Mouse (Mus musculus) stomach, embryonic 15.5 days (tissue): ENCODE data around the gene Tmem219. TPM values are rescaled to one million over a fixed set of nuclear protein-coding genes. Genes with fewer than 3 reads are reported as not detected.

Source experiments
- ATAC-seq: fragments of 200-750 bp; cut with Nextera tagmentation; 2 replicates; pipeline ENCODE4 v1.8.0; 2017; ENCODE audit warnings: low read depth, moderate number of reproducible peaks, moderate TSS enrichment; ENCODE audit not compliant: insufficient read depth, low FRiP score
- H3K27ac ChIP-seq: fragments of 300-500 bp; sonication (generic); 2 replicates; pipeline ENCODE4 v1.5.1; 2015; ENCODE audit warnings: mild to moderate bottlenecking, inconsistent platforms
- H3K27me3 ChIP-seq: fragments of 300-500 bp; sonication (generic); replicated peaks from 2 replicates; pipeline ENCODE4 v1.6.1; 2015; ENCODE audit warnings: inconsistent platforms
- H3K36me3 ChIP-seq: fragments of 300-500 bp; sonication (generic); 2 replicates; pipeline ENCODE4 v1.6.1; 2015; ENCODE audit warnings: inconsistent platforms
- H3K4me1 ChIP-seq: fragments of 300-500 bp; sonication (generic); 2 replicates; pipeline ENCODE4 v1.6.1; 2015; ENCODE audit warnings: inconsistent platforms
- H3K4me2 ChIP-seq: fragments of 300-500 bp; sonication (generic); 2 replicates; pipeline ENCODE4 v1.6.1; 2015; ENCODE audit warnings: mild to moderate bottlenecking, inconsistent platforms
- H3K4me3 ChIP-seq: fragments of 300-500 bp; sonication (generic); replicated peaks from 2 replicates; pipeline ENCODE4 v1.5.1; 2015; ENCODE audit warnings: inconsistent platforms
- H3K9ac ChIP-seq: fragments of 300-500 bp; sonication (generic); 2 replicates; pipeline ENCODE4 v1.6.1; 2015; ENCODE audit warnings: inconsistent platforms
- H3K9me3 ChIP-seq: fragments of 300-500 bp; sonication (generic); 2 replicates; pipeline ENCODE4 v1.6.1; 2016; ENCODE audit warnings: inconsistent platforms
- WGBS: fragments of 180-500 bp; shearing (Covaris S2); methylation state at CpG from one replicate; pipeline ENCODE4 v1.1.7; 2015; 5-methylcytosine and 5-hydroxymethylcytosine counted together
- polyA plus RNA-seq: library from polyadenylated mRNA; unstranded; fragments of >200 nt; fragmentation: Nextera tagmentation; extraction: Ambion mirVana; gene quantifications from 2 replicates; pipeline ENCODE4 v1.2.1, GENCODE M21; 2015

Gene Tmem219
- polyA plus RNA-seq, 1 experiment from 2014 or later, result 32.0 TPM

DNA sequence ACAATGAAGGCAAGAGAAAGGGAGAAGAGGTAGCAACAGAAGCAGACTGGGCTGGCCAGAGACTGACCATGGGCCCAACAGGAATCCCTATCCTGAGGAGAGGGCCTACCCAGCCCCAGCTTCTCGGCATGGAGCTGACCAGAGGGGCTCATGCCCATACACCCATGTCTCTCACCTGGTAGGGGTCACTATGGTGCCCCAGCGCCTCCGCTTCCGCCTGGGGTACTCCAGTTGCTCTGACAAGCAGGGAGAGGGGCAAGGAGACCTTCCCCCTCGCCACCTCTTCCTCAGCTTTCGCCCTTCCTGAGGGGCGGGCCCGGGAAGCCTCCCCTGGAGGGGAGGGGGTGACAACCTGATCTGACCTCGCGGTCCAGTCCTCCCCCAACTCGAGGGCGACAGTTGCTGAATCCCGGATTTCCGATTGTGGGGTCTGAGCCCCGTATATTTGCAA lies 39.0 kb downstream of the Tmem219 start:
- H3K4me3 ChIP-seq, result peak overlapping the region; percentile 80
- peak overlapping the region; percentile 92 for H3K4me2 ChIP-seq
- H3K9me3 ChIP-seq, result no peaks in the 10 kb centered on the region
- H3K9ac ChIP-seq, result peak overlapping the region; percentile 84
- peak overlapping the region; percentile 94 for H3K27ac ChIP-seq
- H3K4me1 ChIP-seq, result peaks cover 17% of the 10 kb centered on the region
- WGBS, result 1% methylated on average over 15 of the region's 15 CpGs
- H3K36me3 ChIP-seq, result peaks cover 19% of the 10 kb centered on the region
- no peaks in the 10 kb centered on the region for H3K27me3 ChIP-seq
- ATAC-seq, result no peak

DNA sequence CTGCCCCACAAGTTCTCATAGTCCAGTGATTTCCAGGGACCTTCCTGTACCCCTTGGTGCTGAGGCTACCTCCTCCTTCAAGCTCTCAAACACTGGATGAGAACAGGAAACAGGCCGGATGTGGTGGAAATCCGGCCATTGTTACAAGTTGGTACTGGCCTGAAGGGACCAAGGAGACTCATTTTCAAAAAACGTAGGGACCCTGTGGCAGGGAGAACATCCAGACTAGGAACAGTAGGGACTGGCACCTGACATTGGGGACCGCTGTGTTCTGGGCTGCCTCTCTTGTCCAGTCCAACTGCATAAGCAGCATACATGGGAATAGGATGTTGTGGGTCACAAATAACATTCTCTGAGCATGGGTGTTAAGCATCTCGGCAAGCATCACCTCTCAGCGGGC lies 41.7 kb downstream of the Tmem219 start:
- Histone ChIP-seq H3K36me3 (peaks cover 42% of the 10 kb centered on the region), H3K4me2 (no peak overlapping the region), H3K27me3 (no peaks in the 10 kb centered on the region), H3K9me3 (no peaks in the 10 kb centered on the region), H3K4me3 (no peak overlapping the region), H3K9ac (no peak overlapping the region), H3K27ac (no peak overlapping the region), H3K4me1 (peaks cover 17% of the 10 kb centered on the region)
- no peak for ATAC-seq
- WGBS, result 77% methylated on average over 6 of the region's 6 CpGs

DNA sequence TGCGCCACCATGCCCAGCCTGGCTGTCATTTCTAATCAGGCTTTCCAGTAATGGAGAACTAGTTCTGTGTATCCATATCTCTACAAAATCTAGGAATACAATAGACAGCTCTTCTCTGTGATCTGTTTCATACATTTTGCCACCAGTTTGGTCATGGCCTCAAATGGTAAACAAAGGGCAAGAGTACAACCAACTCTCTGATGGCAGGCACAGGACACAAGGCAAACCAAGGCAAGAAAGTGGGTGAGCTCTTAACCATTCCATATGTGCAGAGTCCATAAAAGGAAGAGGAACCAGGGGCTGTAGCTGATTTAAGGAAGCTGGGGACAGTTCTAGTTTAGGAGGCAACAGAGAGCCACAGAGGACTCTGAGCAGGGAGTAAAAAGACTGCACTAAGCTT lies 45.5 kb downstream of the Tmem219 start:
- H3K4me1 ChIP-seq, result peaks cover 10% of the 10 kb centered on the region; the same call in 1 of the 2 replicates
- H3K9me3 ChIP-seq, result no peaks in the 10 kb centered on the region
- H3K4me2 ChIP-seq, result no peak overlapping the region
- peaks cover 76% of the 10 kb centered on the region for H3K36me3 ChIP-seq
- 95% methylated on average over 1 of the region's 1 CpGs for WGBS
- ATAC-seq, result no peak
- no peaks in the 10 kb centered on the region for H3K27me3 ChIP-seq
- no peak overlapping the region for H3K4me3 ChIP-seq
- no peak overlapping the region for H3K9ac ChIP-seq
- H3K27ac ChIP-seq, result peak overlapping the region; percentile 3; the same call in 1 of the 2 replicates

DNA sequence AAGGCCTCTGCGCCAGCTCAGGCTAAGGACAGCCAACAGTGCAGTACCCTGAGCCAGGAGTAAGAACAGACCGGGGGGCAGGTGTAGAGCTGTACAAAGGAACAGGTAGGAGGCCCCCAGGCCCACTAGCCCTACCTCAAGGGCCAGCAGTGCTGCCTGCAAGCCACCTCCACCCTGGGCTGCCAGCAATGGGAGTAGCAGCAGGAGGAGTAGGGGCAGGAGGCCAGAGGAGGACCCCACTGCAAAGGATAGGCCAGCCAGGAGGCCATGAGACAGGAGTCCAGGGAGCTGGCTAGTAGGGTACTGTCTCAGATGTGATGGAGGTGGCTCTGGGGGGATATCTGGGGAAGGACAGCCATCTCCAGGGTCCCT lies 52.2 kb downstream of the Tmem219 start:
- no peak overlapping the region for H3K4me2 ChIP-seq
- H3K36me3 ChIP-seq, result peaks cover 80% of the 10 kb centered on the region
- no peak overlapping the region for H3K4me3 ChIP-seq
- H3K27me3 ChIP-seq, result no peaks in the 10 kb centered on the region
- 94% methylated on average over 2 of the region's 2 CpGs for WGBS
- ATAC-seq, result no peak
- no peaks in the 10 kb centered on the region for H3K9me3 ChIP-seq
- H3K9ac ChIP-seq, result no peak overlapping the region
- no peaks in the 10 kb centered on the region for H3K4me1 ChIP-seq
- no peak overlapping the region for H3K27ac ChIP-seq

DNA sequence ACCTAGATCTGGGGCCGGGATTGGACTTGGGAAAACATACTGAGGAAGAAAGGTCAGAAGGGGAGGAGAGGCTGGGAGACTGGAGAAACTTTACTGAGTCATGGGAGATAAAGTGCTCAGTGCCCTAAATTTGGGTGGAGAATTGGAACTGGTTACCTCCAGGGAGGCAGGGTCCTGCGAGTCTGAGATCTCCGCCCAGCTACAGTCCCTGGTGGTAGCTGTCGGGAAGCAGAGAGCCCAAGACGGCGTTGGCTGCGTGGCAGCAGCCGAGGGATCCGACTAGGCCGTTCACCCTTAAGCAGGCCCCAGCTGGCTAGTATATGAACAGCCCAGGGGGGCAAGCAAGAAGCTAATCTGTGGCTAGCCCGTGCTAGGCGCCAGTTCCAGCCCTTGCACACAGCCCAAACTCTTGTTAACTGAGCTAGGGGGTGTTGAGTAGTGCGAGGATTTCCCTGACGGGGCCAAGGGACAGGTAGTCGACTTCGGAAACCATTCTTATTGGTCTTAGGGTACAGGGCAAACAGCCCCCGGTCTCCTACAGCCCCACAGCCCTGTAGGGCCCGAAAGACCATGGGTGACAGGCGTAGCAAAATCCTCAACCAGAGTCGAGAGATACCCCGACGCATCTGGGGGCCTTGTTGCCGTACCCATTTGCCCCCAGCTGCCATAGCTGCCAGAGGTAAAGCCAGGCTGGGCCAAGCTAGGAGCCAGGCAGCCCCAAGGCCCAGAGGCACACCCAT lies 52.8 kb downstream of the Tmem219 start:
- WGBS, result 89% methylated on average over 23 of the region's 23 CpGs
- peaks cover 78% of the 10 kb centered on the region for H3K36me3 ChIP-seq

DNA sequence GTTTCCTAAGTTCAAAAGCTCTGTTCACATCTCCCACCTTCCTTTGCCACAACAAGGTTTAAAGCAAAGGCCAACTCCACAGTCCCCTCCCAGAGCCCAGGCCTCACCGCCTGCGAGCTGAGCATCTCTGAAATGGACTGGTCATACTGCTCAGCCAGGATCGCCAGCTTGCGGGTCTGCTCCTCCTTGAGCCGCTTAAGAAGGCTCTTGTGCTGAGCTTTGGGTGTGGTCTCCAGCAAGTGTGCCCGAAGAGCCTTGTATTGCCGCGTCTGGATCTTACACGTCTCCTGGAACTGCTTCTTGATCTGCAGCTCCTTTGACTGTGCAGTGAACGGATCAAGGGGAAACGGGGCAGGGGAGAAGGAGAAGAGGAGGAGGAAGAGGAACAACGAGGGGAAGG lies 54.7 kb downstream of the Tmem219 start:
- Histone ChIP-seq H3K4me1 (peaks cover 14% of the 10 kb centered on the region), H3K4me3 (no peak overlapping the region), H3K27ac (no peak overlapping the region), H3K9me3 (no peaks in the 10 kb centered on the region), H3K9ac (no peak overlapping the region), H3K36me3 (peaks cover 75% of the 10 kb centered on the region), H3K27me3 (no peaks in the 10 kb centered on the region), H3K4me2 (no peak overlapping the region)
- 84% methylated on average over 12 of the region's 12 CpGs for WGBS
- ATAC-seq, result no peak

More for the DNA sequence above, 52.8 kb downstream of the Tmem219 start:
- Histone ChIP-seq H3K27me3 (no peaks in the 10 kb centered on the region), H3K4me1 (no peaks in the 10 kb centered on the region), H3K27ac (no peak overlapping the region), H3K9me3 (no peaks in the 10 kb centered on the region), H3K9ac (no peak overlapping the region), H3K4me3 (no peak overlapping the region), H3K4me2 (no peak overlapping the region)
- no peak for ATAC-seq

DNA sequence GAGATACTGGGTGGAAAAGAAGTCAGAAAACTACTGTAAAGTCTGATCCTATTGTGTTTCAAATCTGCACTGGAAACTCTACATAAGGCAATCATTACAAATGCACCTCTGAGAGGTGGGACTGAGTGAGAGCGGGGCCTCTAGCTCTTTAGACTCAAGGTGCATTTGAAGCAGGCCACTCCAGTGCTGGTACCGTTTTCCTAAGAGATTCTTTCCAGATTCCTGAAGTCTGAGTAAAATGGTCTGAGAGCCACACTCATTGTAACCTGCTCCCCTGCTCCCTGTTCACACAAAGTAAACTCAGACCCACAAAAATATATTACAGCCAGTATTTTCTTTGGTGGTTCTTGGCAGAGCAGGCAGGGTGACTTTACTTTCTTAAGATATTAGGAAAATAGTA lies 55.2 kb downstream of the Tmem219 start:
- Histone ChIP-seq H3K4me1 (peaks cover 19% of the 10 kb centered on the region), H3K36me3 (peaks cover 71% of the 10 kb centered on the region), H3K9me3 (no peaks in the 10 kb centered on the region), H3K9ac (no peak overlapping the region), H3K4me2 (no peak overlapping the region), H3K27me3 (no peaks in the 10 kb centered on the region), H3K27ac (no peak overlapping the region), H3K4me3 (no peak overlapping the region)
- 85% methylated on average over 2 of the region's 2 CpGs for WGBS
- no peak for ATAC-seq

DNA sequence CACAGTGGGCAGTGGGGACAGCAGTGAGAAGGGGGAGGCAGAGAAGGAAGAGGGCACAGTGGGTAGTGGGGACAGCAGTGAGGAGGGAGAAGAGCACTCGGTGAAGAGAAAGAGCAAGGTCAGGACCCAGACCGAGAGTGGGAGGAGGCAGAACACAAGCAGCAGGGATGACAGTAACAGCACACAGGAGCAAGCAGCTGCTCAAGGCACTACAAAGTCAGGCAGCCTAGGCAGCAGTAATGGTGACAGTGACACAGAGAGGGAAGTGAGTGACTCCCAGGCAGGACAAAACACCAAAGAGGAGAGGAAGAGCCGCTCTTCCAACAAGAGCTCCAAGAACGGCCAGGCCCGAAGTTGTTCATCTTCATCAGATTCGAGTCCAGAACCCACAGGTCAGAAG lies 58.9 kb downstream of the Tmem219 start:
- no peak for ATAC-seq
- Histone ChIP-seq H3K4me1 (peaks cover 27% of the 10 kb centered on the region), H3K9me3 (no peaks in the 10 kb centered on the region), H3K4me3 (peak overlapping the region; percentile 71), H3K27me3 (no peaks in the 10 kb centered on the region), H3K4me2 (peak overlapping the region; percentile 90), H3K36me3 (peaks cover 40% of the 10 kb centered on the region), H3K27ac (peak overlapping the region; percentile 41; the same call in 1 of the 2 replicates), H3K9ac (peak overlapping the region; percentile 20; the same call in 1 of the 2 replicates)
- 58% methylated on average over 6 of the region's 6 CpGs for WGBS

DNA sequence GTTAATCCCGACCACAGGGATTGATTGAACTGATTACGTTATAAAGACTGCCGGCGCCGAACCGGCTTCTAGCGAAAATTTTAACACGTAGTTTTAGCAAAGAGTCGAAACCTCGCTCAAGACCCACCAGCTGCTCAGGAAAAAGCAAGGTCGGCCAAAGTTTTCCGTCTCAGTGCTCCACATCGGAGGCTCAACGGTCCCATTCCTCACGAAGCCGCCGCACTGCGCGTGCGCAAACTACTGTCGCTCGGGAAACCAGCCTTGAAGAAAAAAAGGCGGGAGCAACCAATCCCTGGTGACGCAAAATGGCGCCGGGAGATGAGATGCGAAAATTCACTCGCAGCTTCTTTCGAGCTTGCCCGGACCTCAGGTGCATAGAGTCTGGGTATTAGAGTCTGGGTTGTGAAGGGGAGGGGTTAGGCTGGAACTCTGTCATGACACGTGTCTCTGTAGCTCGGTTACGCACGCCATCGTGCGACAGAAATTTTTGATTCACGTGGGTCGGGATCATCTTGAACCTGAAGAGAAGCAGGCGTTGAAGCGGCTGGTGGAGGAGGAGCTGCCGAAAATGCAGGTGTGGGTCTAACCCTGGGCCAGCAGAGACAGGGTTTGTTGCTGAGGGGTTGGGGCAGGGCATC lies 60.5 kb downstream of the Tmem219 start, which contains the start of gene Ino80e:
TSS of gene Ino80e (minus strand) at position 231 of the 638 bp plus-strand sequence.
- Histone ChIP-seq H3K36me3 (peaks cover 35% of the 10 kb centered on the region), H3K4me1 (peaks cover 27% of the 10 kb centered on the region), H3K9me3 (no peaks in the 10 kb centered on the region), H3K4me2 (peak within 1 kb of the TSS; percentile 90), H3K9ac (peak within 1 kb of the TSS; percentile 57), H3K27ac (peak within 1 kb of the TSS; percentile 90), H3K27me3 (no peaks in the 10 kb centered on the region), H3K4me3 (peak within 1 kb of the TSS; percentile 71)
- peak; percentile 65; the same call in 1 of the 2 replicates for ATAC-seq
- under 1% methylated on average over 41 of the region's 41 CpGs for WGBS

DNA sequence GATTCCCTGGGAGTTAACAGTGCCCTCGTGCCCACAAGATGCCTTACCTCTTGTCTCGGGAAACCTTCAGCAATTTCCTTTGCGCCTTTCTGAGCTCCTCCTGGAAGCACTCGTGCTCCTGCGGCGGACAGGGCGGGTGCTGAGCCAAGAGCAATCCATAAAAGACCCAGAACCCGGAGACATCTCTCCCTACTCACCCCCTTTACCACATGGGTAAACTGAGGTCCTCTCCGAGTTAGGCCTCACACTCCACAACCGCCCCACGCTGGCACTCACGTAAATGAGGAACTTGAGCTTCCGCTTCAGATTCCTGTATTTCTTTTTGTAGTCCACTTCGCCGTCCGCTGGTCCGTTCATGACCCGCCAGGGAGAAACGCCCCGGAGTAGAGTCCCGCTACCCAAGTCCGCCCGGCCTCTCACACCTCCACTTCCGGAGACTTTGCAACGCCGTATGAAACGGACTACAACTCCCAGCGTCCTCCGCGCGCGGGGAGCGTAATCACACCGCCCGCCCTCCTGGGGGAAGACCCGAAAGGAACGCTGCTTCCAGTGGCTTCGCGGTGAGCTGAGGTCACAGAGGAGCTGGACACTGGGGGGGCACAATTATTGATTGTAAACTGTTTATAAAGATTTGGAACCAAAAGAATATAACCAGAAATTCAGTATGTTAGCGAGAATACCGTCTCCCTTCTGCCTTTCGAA lies 61.1 kb downstream of the Tmem219 start, which contains the start of gene Hirip3:
TSS of gene Hirip3 (plus strand) at position 544 of the 702 bp plus-strand sequence.
- Histone ChIP-seq H3K4me3 (peak within 1 kb of the TSS; percentile 71), H3K27me3 (no peaks in the 10 kb centered on the region), H3K9ac (peak within 1 kb of the TSS; percentile 57), H3K27ac (peak within 1 kb of the TSS; percentile 90), H3K36me3 (peaks cover 30% of the 10 kb centered on the region), H3K4me1 (peaks cover 27% of the 10 kb centered on the region), H3K4me2 (peak within 1 kb of the TSS; percentile 90), H3K9me3 (no peaks in the 10 kb centered on the region)
- WGBS, result 1% methylated on average over 42 of the region's 42 CpGs
- ATAC-seq, result peak; percentile 92

DNA sequence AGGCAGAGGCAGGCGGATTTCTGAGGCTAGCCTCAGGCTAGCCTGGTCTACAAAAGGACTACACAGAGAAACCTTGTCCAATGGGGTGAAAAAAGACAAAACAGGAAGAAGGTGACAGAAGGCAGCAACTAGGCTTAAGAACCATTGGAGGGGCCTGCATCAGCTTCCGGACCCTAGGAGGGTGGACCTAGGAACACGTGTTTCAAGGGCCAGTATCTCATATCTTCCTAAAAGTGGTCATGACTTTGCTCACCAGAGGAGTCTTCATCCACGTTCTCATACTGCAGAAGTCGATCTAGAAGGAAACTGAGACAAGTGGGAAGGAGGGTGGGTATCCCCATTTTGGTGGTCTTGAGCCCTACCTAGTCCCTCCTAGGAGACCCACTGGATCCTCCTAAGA lies 61.7 kb downstream of the Tmem219 start:
- WGBS, result 61% methylated on average over 5 of the region's 5 CpGs
- ATAC-seq, result no peak
- H3K36me3 ChIP-seq, result peaks cover 24% of the 10 kb centered on the region; the same call in 1 of the 2 replicates

More for the DNA sequence above, 61.7 kb downstream of the Tmem219 start:
- Histone ChIP-seq H3K4me1 (peaks cover 27% of the 10 kb centered on the region), H3K27me3 (no peaks in the 10 kb centered on the region), H3K9ac (peak overlapping the region; percentile 57), H3K9me3 (no peaks in the 10 kb centered on the region), H3K4me3 (peak overlapping the region; percentile 71), H3K27ac (peak overlapping the region; percentile 90; the same call in 1 of the 2 replicates), H3K4me2 (peak overlapping the region; percentile 90)
